Mouse (Mus musculus) spleen, adult 2 months (tissue): Measurements from ENCODE around the gene P3h2. TPM values are rescaled to one million over a fixed set of nuclear protein-coding genes. Genes with fewer than 3 reads are reported as not detected.

Experiments used
- DNase-seq, 2 experiments: peaks; one replicate each; pipeline versions ENCODE4 v3.0.0 to v3.0.0-alpha.2; 2012 to 2021; ENCODE audit warnings: low spot score in 2 of 2, low read depth in 1 of 2
- H3K27ac ChIP-seq: fragments of 200-500 bp; 2 replicates; pipeline ENCODE4 v1.5.1; 2012; ENCODE audit warnings: low read length, inconsistent platforms; ENCODE audit not compliant: insufficient read depth
- H3K27me3 ChIP-seq: fragments of 200-500 bp; 2 replicates; pipeline ENCODE4 v1.6.1; 2012; ENCODE audit warnings: mild to moderate bottlenecking, moderate library complexity, low read length, inconsistent platforms; ENCODE audit not compliant: control insufficient read depth, insufficient read depth
- H3K36me3 ChIP-seq: fragments of 200-500 bp; 2 replicates; pipeline ENCODE4 v1.6.1; 2012; ENCODE audit warnings: mild to moderate bottlenecking, low read length, inconsistent platforms; ENCODE audit not compliant: control insufficient read depth, insufficient read depth
- H3K4me1 ChIP-seq: fragments of 200-500 bp; 2 replicates; pipeline ENCODE4 v1.6.1; 2011; ENCODE audit warnings: inconsistent platforms; ENCODE audit not compliant: control insufficient read depth, insufficient read depth, insufficient read length
- H3K4me3 ChIP-seq: fragments of 200-500 bp; 2 replicates; pipeline ENCODE4 v1.5.1; 2011; ENCODE audit warnings: mild to moderate bottlenecking, inconsistent platforms; ENCODE audit not compliant: insufficient read depth, insufficient read length; ENCODE audit errors: extremely low read depth
- CTCF ChIP-seq: fragments of 200-500 bp; IDR thresholded peaks from 2 replicates; pipeline ENCODE4 v1.5.1; 2011; ENCODE audit warnings: mild to moderate bottlenecking, inconsistent platforms; ENCODE audit not compliant: insufficient read depth, insufficient read length, insufficient replicate concordance; ENCODE audit errors: extremely low read depth
- POLR2A ChIP-seq: fragments of 200-500 bp; IDR thresholded peaks from 2 replicates; pipeline ENCODE4 v1.6.1; 2011; ENCODE audit warnings: low read depth, low read length, inconsistent platforms
- WGBS: fragments of 180-500 bp; shearing (Covaris S2); methylation state at CpG from one replicate; pipeline ENCODE4 v1.1.7; 2018; 5-methylcytosine and 5-hydroxymethylcytosine counted together
- polyA plus RNA-seq: library from polyadenylated mRNA; depleted of rRNA; stranded (reverse); fragments of >200 nt; gene quantifications from 2 replicates; pipeline ENCODE4 v1.2.3, GENCODE M21; 2012

The P3h2 gene
- polyA plus RNA-seq, 1 experiment = 6.1 TPM

GRCm38 (mm10) chr16:26075063-26075462 is 30.5 kb downstream of the P3h2 start:
- TF ChIP-seq POLR2A (no peak), CTCF (no peak)
- Histone ChIP-seq H3K36me3 (no peaks in the 10 kb centered on the region), H3K4me1 (no peaks in the 10 kb centered on the region), H3K4me3 (no peak overlapping the region), H3K27ac (no peak overlapping the region), H3K27me3 (no peaks in the 10 kb centered on the region)
- DNase-seq = no peak

DNA sequence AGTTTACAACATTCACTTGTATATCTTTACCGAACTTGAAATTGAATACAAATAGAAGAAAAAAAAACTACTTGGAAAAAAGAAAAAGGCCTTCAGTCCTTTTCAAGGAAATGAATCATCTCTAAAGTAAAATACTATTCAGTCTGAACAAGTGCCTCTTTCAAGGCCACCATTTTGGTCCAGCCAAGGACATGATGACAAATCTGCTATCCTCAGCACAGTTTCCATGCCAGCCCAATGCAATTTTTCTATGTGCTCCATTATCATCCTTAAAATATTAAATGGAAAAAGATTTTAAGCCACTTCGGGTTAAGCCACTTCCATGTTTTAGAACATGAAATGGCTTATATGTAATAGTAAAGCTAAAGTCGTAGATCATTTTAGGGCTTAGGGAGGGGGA is 35.2 kb downstream of the P3h2 start:
- WGBS = 84% methylated on average over 3 of the region's 3 CpGs
- no peak overlapping the region for H3K4me3 ChIP-seq
- TF ChIP-seq POLR2A (no peak), CTCF (no peak)
- DNase-seq = no peak
- no peaks in the 10 kb centered on the region for H3K4me1 ChIP-seq
- H3K36me3 ChIP-seq = no peaks in the 10 kb centered on the region
- H3K27ac ChIP-seq = no peak overlapping the region
- no peaks in the 10 kb centered on the region for H3K27me3 ChIP-seq

DNA sequence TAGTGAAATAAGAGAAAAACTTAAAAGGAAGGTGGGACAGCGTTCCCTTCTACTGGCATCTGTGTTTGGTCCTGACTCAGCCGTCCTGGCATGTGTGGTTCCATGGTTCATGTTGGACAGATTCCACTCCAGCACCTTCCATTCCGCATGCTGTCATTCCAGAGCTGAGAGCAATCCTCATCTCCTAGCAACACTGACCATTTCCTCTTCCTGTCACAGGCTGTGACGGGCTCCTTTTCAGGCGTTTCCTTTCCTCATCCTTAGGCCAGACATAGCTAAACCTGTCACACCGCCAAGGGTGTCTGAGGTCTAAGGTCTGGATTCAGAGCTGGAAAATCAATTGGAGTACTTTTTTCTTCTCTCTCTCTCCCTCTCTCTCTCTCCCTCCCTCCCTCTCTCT is 40.5 kb downstream of the P3h2 start:
- TF ChIP-seq CTCF (no peak), POLR2A (no peak)
- 59% methylated on average over 6 of the region's 6 CpGs for WGBS
- Histone ChIP-seq H3K27me3 (no peaks in the 10 kb centered on the region), H3K4me1 (no peaks in the 10 kb centered on the region), H3K36me3 (no peaks in the 10 kb centered on the region), H3K27ac (no peak overlapping the region), H3K4me3 (no peak overlapping the region)
- DNase-seq = no peak

GRCm38 (mm10) chr16:26060239-26061085 is 45.1 kb downstream of the P3h2 start:
- no peak overlapping the region for H3K4me3 ChIP-seq
- WGBS = 85% methylated on average over 5 of the region's 5 CpGs
- H3K27me3 ChIP-seq = no peaks in the 10 kb centered on the region
- no peak for DNase-seq
- no peak overlapping the region for H3K27ac ChIP-seq
- TF ChIP-seq CTCF (no peak), POLR2A (no peak)
- H3K4me1 ChIP-seq = no peaks in the 10 kb centered on the region
- H3K36me3 ChIP-seq = no peaks in the 10 kb centered on the region

GRCm38 (mm10) chr16:26053631-26054030 is 52.0 kb downstream of the P3h2 start:
- 75% methylated on average over 3 of the region's 3 CpGs for WGBS
- no peak for DNase-seq
- H3K27ac ChIP-seq = no peak overlapping the region
- H3K4me3 ChIP-seq = no peak overlapping the region
- H3K27me3 ChIP-seq = no peaks in the 10 kb centered on the region
- no peaks in the 10 kb centered on the region; the same call in 1 of the 2 replicates for H3K4me1 ChIP-seq
- H3K36me3 ChIP-seq = no peaks in the 10 kb centered on the region
- TF ChIP-seq POLR2A = no peak
- no peak for TF ChIP-seq CTCF

- no peak for DNase-seq
- WGBS = 75% methylated on average over 5 of the region's 5 CpGs
- Histone ChIP-seq H3K36me3 (no peaks in the 10 kb centered on the region), H3K27me3 (no peaks in the 10 kb centered on the region), H3K4me3 (no peak overlapping the region), H3K27ac (peak overlapping the region; percentile 52; the same call in 1 of the 2 replicates), H3K4me1 (no peaks in the 10 kb centered on the region; the same call in 1 of the 2 replicates)
- TF ChIP-seq POLR2A (no peak), CTCF (no peak)
These were observed 56.0 kb downstream of the P3h2 start for GRCm38 (mm10) chr16:26049393-26050087.
